Mouse (Mus musculus): ENCODE data around the gene Tspan10.

GRCm38 (mm10) chr11:120453306-120453705, 10.9 kb downstream of the Tspan10 start, which contains the start of gene Pde6g:
- no peak for TF ChIP-seq POLR2A (IDR thresholded peaks at IDR 0.05; ENCODE audit: insufficient read length, low read depth)
- TF ChIP-seq CEBPB (IDR thresholded peaks at IDR 0.05; ENCODE audit: insufficient read depth, poor library complexity, severe bottlenecking), result no peak
- TF ChIP-seq USF1 (IDR thresholded peaks at IDR 0.05; ENCODE audit: low read depth), result no peak
- no peak for TF ChIP-seq TCF12 (IDR thresholded peaks at IDR 0.05; ENCODE audit: insufficient read depth, poor library complexity, severe bottlenecking)
